Mouse (Mus musculus) embryonic facial prominence, embryonic 13.5 days (tissue): ENCODE measurements around the gene Magi1. TPM values are rescaled to one million over a fixed set of nuclear protein-coding genes. Genes with fewer than 3 reads are reported as not detected.
"Not testable (repeated sequence)": the region's sequence is repeated elsewhere in the genome, so short reads cannot be mapped to it uniquely, and the experiment has no call there.

ENCODE experiments used
- ATAC-seq: fragments of 200-750 bp; cut with Nextera tagmentation; 2 replicates; pipeline ENCODE4 v1.8.0; 2017; ENCODE audit warnings: low read depth; ENCODE audit not compliant: insufficient number of reproducible peaks, insufficient read depth, low FRiP score, low TSS enrichment
- H3K27ac ChIP-seq: fragments of 300-500 bp; sonication (generic); 2 replicates; pipeline ENCODE4 v1.5.1; 2015; ENCODE audit warnings: moderate library complexity, mild to moderate bottlenecking, inconsistent platforms
- H3K27me3 ChIP-seq: fragments of 300-500 bp; sonication (generic); 2 replicates; pipeline ENCODE4 v1.6.1; 2015; ENCODE audit warnings: mild to moderate bottlenecking, inconsistent platforms
- H3K36me3 ChIP-seq: fragments of 300-500 bp; sonication (generic); 2 replicates; pipeline ENCODE4 v1.6.1; 2015; ENCODE audit warnings: mild to moderate bottlenecking, inconsistent platforms
- H3K4me1 ChIP-seq: fragments of 300-500 bp; sonication (generic); 2 replicates; pipeline ENCODE4 v1.6.1; 2015; ENCODE audit warnings: inconsistent platforms
- H3K4me2 ChIP-seq: fragments of 300-500 bp; sonication (generic); 2 replicates; pipeline ENCODE4 v1.6.1; 2015; ENCODE audit warnings: moderate library complexity, mild to moderate bottlenecking, inconsistent platforms
- H3K4me3 ChIP-seq: fragments of 300-500 bp; sonication (generic); 2 replicates; pipeline ENCODE4 v1.5.1; 2015; ENCODE audit warnings: mild to moderate bottlenecking, inconsistent platforms
- H3K9ac ChIP-seq: fragments of 300-500 bp; sonication (generic); 2 replicates; pipeline ENCODE4 v1.6.1; 2015; ENCODE audit warnings: mild to moderate bottlenecking, inconsistent platforms
- H3K9me3 ChIP-seq: fragments of 300-500 bp; sonication (generic); 2 replicates; pipeline ENCODE4 v1.6.1; 2016; ENCODE audit warnings: inconsistent platforms
- WGBS: fragments of 180-500 bp; shearing (Covaris S2); methylation state at CpG from one replicate; pipeline ENCODE4 v1.1.7; 2015; ENCODE audit warnings: mixed read lengths; 5-methylcytosine and 5-hydroxymethylcytosine counted together
- polyA plus RNA-seq: library from polyadenylated mRNA; unstranded; fragments of >200 nt; fragmentation: Nextera tagmentation; extraction: Ambion mirVana; gene quantifications from 2 replicates; pipeline ENCODE4 v1.2.1, GENCODE M21; 2015

Gene Magi1
- polyA plus RNA-seq, 1 experiment from 2014 or later, result 13.1 TPM

GRCm38 (mm10) chr6:94038897-94039296 is 244.8 kb downstream of the Magi1 start:
- no peak overlapping the region for H3K4me3 ChIP-seq
- 96% methylated on average over 3 of the region's 3 CpGs for WGBS
- H3K9me3 ChIP-seq, result no peaks in the 10 kb centered on the region; the same call in 1 of the 2 replicates
- no peak overlapping the region for H3K4me2 ChIP-seq
- peaks cover 21% of the 10 kb centered on the region for H3K4me1 ChIP-seq
- ATAC-seq, result no peak
- no peaks in the 10 kb centered on the region for H3K36me3 ChIP-seq
- H3K27me3 ChIP-seq, result no peaks in the 10 kb centered on the region
- H3K27ac ChIP-seq, result no peak overlapping the region
- no peak overlapping the region for H3K9ac ChIP-seq

DNA sequence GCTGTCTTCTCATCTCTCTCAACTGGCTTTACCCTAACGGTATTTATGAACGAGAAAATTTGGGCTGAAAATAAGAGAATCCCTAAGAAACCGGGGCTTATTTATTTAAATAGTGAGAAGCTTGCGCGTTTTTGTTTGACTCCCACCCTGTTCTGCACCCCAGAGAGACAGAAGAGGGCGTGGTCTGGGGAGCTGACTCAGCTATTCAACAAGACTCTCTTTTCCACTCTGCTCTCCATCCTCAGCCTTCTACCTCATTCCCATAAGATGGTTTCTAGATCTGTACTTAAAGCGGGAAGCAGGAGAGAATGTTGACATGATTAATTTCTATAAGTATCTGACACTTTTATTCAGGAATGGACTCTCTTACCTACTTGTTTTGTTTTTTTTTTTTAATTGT is 247.2 kb downstream of the Magi1 start:
- Histone ChIP-seq H3K4me3 (no peak overlapping the region), H3K4me1 (peaks cover 11% of the 10 kb centered on the region; the same call in 1 of the 2 replicates), H3K36me3 (no peaks in the 10 kb centered on the region), H3K9ac (no peak overlapping the region), H3K27me3 (no peaks in the 10 kb centered on the region), H3K9me3 (no peaks in the 10 kb centered on the region; the same call in 1 of the 2 replicates), H3K27ac (no peak overlapping the region), H3K4me2 (no peak overlapping the region)
- ATAC-seq, result no peak
- WGBS, result 68% methylated on average over 7 of the region's 7 CpGs

DNA sequence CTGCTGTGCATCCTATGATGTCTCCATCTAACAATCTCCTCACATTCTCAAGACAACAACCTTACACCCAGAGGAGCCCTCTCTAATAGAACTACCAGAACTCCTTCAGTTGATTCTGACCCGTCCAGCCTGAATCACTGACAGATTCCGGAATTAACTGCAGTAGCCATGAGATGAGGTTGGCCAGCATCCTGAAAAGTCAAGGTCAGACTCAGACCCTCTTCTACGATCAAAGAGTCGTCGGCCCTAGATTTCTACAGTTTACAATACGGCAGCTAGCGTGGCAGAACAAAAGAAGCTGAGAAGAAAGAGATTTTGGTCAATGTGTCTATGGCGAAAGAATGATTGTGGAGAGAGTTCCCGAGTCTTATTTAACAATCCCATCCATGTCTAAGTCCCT is 257.4 kb downstream of the Magi1 start:
- no peaks in the 10 kb centered on the region for H3K9me3 ChIP-seq
- no peak overlapping the region for H3K27ac ChIP-seq
- no peaks in the 10 kb centered on the region for H3K36me3 ChIP-seq
- H3K4me3 ChIP-seq, result no peak overlapping the region
- H3K27me3 ChIP-seq, result no peaks in the 10 kb centered on the region
- ATAC-seq, result no peak
- WGBS, result 95% methylated on average over 9 of the region's 9 CpGs
- peaks cover 3% of the 10 kb centered on the region; the same call in 1 of the 2 replicates for H3K4me1 ChIP-seq
- H3K4me2 ChIP-seq, result no peak overlapping the region
- no peak overlapping the region for H3K9ac ChIP-seq

GRCm38 (mm10) chr6:94022437-94022836 is 261.3 kb downstream of the Magi1 start:
- no peaks in the 10 kb centered on the region for H3K9me3 ChIP-seq
- peaks cover 3% of the 10 kb centered on the region; the same call in 1 of the 2 replicates for H3K4me1 ChIP-seq
- no peak overlapping the region for H3K9ac ChIP-seq
- 87% methylated on average over 5 of the region's 5 CpGs for WGBS
- no peak for ATAC-seq
- no peak overlapping the region for H3K4me3 ChIP-seq
- no peak overlapping the region for H3K27ac ChIP-seq
- no peak overlapping the region for H3K4me2 ChIP-seq
- H3K27me3 ChIP-seq, result no peaks in the 10 kb centered on the region
- H3K36me3 ChIP-seq, result no peaks in the 10 kb centered on the region

DNA sequence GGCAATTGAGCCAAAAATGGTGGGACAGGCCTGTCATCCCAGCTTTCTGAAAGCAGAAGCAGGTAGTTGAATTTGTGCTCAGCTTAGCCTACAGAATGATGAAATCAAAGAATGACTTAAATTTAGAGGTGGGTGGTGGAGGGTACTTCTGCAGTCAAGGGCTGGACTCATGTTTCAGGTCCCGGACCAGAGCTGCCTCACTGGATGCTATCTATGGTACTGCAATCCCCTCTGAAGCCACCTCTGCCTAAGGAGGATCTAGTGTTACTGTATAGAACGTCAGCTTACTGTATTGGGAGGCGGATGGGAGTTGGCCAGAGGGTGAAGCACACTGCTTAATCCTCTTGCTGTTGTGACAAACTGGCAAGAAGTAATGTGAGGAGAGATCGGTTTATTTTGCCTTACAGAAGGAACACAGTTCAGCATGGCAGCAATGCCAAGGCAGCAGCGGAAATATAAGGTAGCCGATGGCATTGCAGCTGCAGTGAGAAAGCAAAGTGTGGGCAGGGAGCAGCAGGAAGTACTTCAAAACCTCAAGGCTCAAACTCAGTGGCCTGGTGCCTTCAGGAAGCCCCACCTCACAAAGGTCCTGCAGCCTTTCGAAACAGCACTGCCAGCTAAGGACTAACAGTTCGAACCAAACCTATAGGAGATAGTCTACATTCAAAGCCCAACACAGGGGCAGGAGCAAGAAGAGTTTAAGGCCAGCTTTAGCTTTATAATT is 262.3 kb downstream of the Magi1 start:
- H3K4me1 ChIP-seq, result peaks cover 3% of the 10 kb centered on the region; the same call in 1 of the 2 replicates
- no peak overlapping the region for H3K4me2 ChIP-seq
- H3K9me3 ChIP-seq, result no peaks in the 10 kb centered on the region
- H3K36me3 ChIP-seq, result no peaks in the 10 kb centered on the region
- no peak for ATAC-seq
- H3K27me3 ChIP-seq, result no peaks in the 10 kb centered on the region
- WGBS, result 83% methylated on average over 8 of the region's 8 CpGs
- H3K9ac ChIP-seq, result no peak overlapping the region
- no peak overlapping the region for H3K27ac ChIP-seq
- H3K4me3 ChIP-seq, result no peak overlapping the region

GRCm38 (mm10) chr6:94020566-94020965 is 263.2 kb downstream of the Magi1 start:
- 91% methylated on average over 4 of the region's 4 CpGs for WGBS
- Histone ChIP-seq H3K4me2 (no peak overlapping the region), H3K9me3 (no peaks in the 10 kb centered on the region), H3K36me3 (no peaks in the 10 kb centered on the region), H3K27ac (no peak overlapping the region), H3K27me3 (no peaks in the 10 kb centered on the region), H3K9ac (no peak overlapping the region), H3K4me3 (no peak overlapping the region), H3K4me1 (peaks cover 3% of the 10 kb centered on the region; the same call in 1 of the 2 replicates)
- ATAC-seq, result no peak

GRCm38 (mm10) chr6:94019935-94020334 is 263.8 kb downstream of the Magi1 start:
- Histone ChIP-seq H3K36me3 (no peaks in the 10 kb centered on the region), H3K27me3 (no peaks in the 10 kb centered on the region), H3K4me2 (no peak overlapping the region), H3K9ac (no peak overlapping the region), H3K4me1 (no peaks in the 10 kb centered on the region), H3K4me3 (no peak overlapping the region), H3K27ac (no peak overlapping the region), H3K9me3 (no peaks in the 10 kb centered on the region)
- WGBS, result 96% methylated on average over 4 of the region's 4 CpGs
- no peak for ATAC-seq

DNA sequence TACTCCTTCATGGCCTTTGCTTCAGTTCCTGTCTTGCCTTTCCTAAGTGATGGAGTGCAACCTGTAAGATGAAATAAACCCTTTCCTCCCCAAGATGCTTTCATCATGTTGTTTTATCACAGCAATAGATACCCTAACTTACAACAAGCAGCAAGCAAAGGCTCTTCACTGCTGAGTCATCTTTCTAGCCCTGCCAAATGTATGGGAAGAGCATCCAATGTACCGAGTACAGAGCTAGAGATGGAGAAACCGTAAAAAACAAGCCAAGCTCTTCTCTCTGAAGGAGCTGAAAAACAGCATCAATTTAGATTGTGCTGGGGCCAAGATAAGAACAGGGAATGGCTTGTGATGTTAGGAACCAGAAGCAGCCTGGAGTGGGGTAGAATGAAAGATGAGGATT is 270.0 kb downstream of the Magi1 start:
- no peak overlapping the region for H3K9ac ChIP-seq
- 93% methylated on average over 2 of the region's 2 CpGs for WGBS
- no peak overlapping the region for H3K4me2 ChIP-seq
- no peak overlapping the region for H3K4me3 ChIP-seq
- no peak overlapping the region for H3K27ac ChIP-seq
- H3K4me1 ChIP-seq, result peaks cover 16% of the 10 kb centered on the region
- no peaks in the 10 kb centered on the region for H3K36me3 ChIP-seq
- H3K9me3 ChIP-seq, result no peaks in the 10 kb centered on the region
- no peaks in the 10 kb centered on the region for H3K27me3 ChIP-seq
- no peak for ATAC-seq

- Histone ChIP-seq H3K9ac (no peak overlapping the region), H3K27ac (no peak overlapping the region), H3K27me3 (no peaks in the 10 kb centered on the region), H3K4me3 (no peak overlapping the region), H3K36me3 (no peaks in the 10 kb centered on the region), H3K4me2 (no peak overlapping the region), H3K9me3 (no peaks in the 10 kb centered on the region), H3K4me1 (peaks cover 16% of the 10 kb centered on the region)
- WGBS, result 35% methylated on average over 5 of the region's 5 CpGs
- no peak for ATAC-seq
Measured at GRCm38 (mm10) chr6:94011947-94012346, 271.8 kb downstream of the Magi1 start.

GRCm38 (mm10) chr6:94011521-94011920 is 272.2 kb downstream of the Magi1 start:
- Histone ChIP-seq H3K9me3 (no peaks in the 10 kb centered on the region), H3K27ac (no peak overlapping the region), H3K36me3 (no peaks in the 10 kb centered on the region), H3K4me3 (no peak overlapping the region), H3K4me1 (peaks cover 16% of the 10 kb centered on the region), H3K27me3 (no peaks in the 10 kb centered on the region), H3K9ac (no peak overlapping the region), H3K4me2 (no peak overlapping the region)
- 53% methylated on average over 6 of the region's 6 CpGs for WGBS
- no peak for ATAC-seq

GRCm38 (mm10) chr6:94008577-94008976 is 275.1 kb downstream of the Magi1 start:
- Histone ChIP-seq H3K9ac (no peak overlapping the region), H3K27me3 (no peaks in the 10 kb centered on the region), H3K4me1 (peaks cover 16% of the 10 kb centered on the region), H3K4me2 (no peak overlapping the region), H3K36me3 (no peaks in the 10 kb centered on the region), H3K9me3 (no peaks in the 10 kb centered on the region), H3K4me3 (no peak overlapping the region), H3K27ac (no peak overlapping the region)
- WGBS, result 74% methylated on average over 4 of the region's 4 CpGs
- ATAC-seq, result no peak

GRCm38 (mm10) chr6:94003586-94003985 is 280.1 kb downstream of the Magi1 start:
- H3K9ac ChIP-seq, H3K27ac ChIP-seq, H3K4me3 ChIP-seq, H3K9me3 ChIP-seq, H3K27me3 ChIP-seq, ATAC-seq, H3K4me1 ChIP-seq, H3K4me2 ChIP-seq, H3K36me3 ChIP-seq: not testable (repeated sequence)
- 66% methylated on average over 2 of the region's 2 CpGs for WGBS
